8 mouse cellular contexts compared by ENCODE assay signal in genomic region chr1:171438014-171438670, GRCm38 (mm10). TPM values are rescaled to one million over a fixed set of nuclear protein-coding genes. Genes with fewer than 3 reads are reported as not detected.
A peak's percentile ranks its signal among the peaks of the same experiment; 100 is the strongest.
DNase-seq lines count a peak whose midpoint lies in the region; ATAC-seq and TF ChIP-seq lines count a peak whose summit lies in the region.

No protein-coding gene starts in this region.

- H3K27ac ChIP-seq in heart, embryonic 10.5 days = peak overlapping the region; percentile 89
- H3K27ac ChIP-seq in embryonic facial prominence, embryonic 10.5 days (replicated peaks) = peak overlapping the region; percentile 71
- H3K27ac ChIP-seq in hindbrain, postnatal 0 days = no peak overlapping the region

- peak overlapping the region; percentile 51; the same call in 1 of the 2 replicates for H3K9ac ChIP-seq in hindbrain, postnatal 0 days (replicated peaks; ENCODE audit: low read length)

- no peaks in the 10 kb centered on the region for H3K36me3 ChIP-seq in heart, embryonic 10.5 days
- H3K36me3 ChIP-seq in embryonic facial prominence, embryonic 10.5 days (replicated peaks) = no peaks in the 10 kb centered on the region
- H3K36me3 ChIP-seq in hindbrain, postnatal 0 days (ENCODE audit: insufficient read depth, low read length) = no peaks in the 10 kb centered on the region

- H3K4me3 ChIP-seq in heart, embryonic 10.5 days = peak overlapping the region; percentile 80
- H3K4me3 ChIP-seq in embryonic facial prominence, embryonic 10.5 days = peak overlapping the region; percentile 61
- peak overlapping the region; percentile 42 for H3K4me3 ChIP-seq in hindbrain, postnatal 0 days (ENCODE audit: low read length)

- no peak for ATAC-seq in hindbrain, postnatal 0 days

- no peaks in the 10 kb centered on the region for H3K9me3 ChIP-seq in heart, embryonic 10.5 days
- H3K9me3 ChIP-seq in embryonic facial prominence, embryonic 10.5 days = no peaks in the 10 kb centered on the region
- H3K9me3 ChIP-seq in hindbrain, postnatal 0 days (ENCODE audit: low read length) = no peaks in the 10 kb centered on the region

- peak overlapping the region; percentile 55 for H3K4me2 ChIP-seq in hindbrain, postnatal 0 days (ENCODE audit: low read depth, low read length)

- peaks cover 54% of the 10 kb centered on the region for H3K4me1 ChIP-seq in heart, embryonic 10.5 days
- peaks cover 42% of the 10 kb centered on the region for H3K4me1 ChIP-seq in embryonic facial prominence, embryonic 10.5 days
- 0 out of 2 replicates have a peak, but pooled peaks cover 5% of the 10 kb centered on the region for H3K4me1 ChIP-seq in hindbrain, postnatal 0 days (ENCODE audit: insufficient read depth, low read length)

- under 1% methylated on average over 18 of the region's 18 CpGs for WGBS in heart, embryonic 10.5 days
- 3% methylated on average over 18 of the region's 18 CpGs for WGBS in embryonic facial prominence, embryonic 10.5 days
- 8% methylated on average over 18 of the region's 18 CpGs for WGBS in hindbrain, postnatal 0 days

- no peaks in the 10 kb centered on the region for H3K27me3 ChIP-seq in heart, embryonic 10.5 days (ENCODE audit: insufficient read depth, poor library complexity, severe bottlenecking)
- H3K27me3 ChIP-seq in embryonic facial prominence, embryonic 10.5 days (replicated peaks; ENCODE audit: low read depth, poor library complexity, severe bottlenecking) = peaks cover 53% of the 10 kb centered on the region
- no peaks in the 10 kb centered on the region for H3K27me3 ChIP-seq in hindbrain, postnatal 0 days (ENCODE audit: insufficient read depth, low read length)

- DNase-seq in heart, embryonic 10.5 days (ENCODE audit: low spot score) = no peak
- no peak for DNase-seq in heart, postnatal 36 days
- peak; percentile 20 for DNase-seq in embryonic facial prominence, embryonic 10.5 days (ENCODE audit: low spot score)
- no peak for DNase-seq in hindbrain, postnatal 0 days (ENCODE audit: low spot score)
- DNase-seq in lung, postnatal 10 days = peak; percentile 37
- DNase-seq in cerebellum, postnatal 36 days = no peak
- DNase-seq in cerebellum, postnatal 10 days = no peak
- DNase-seq in frontal cortex, postnatal 25 days (ENCODE audit: low spot score in 2 of 2) = no peak

- intact Hi-C loops in heart, postnatal 36 days (cut with DNase I) = loop anchor here (2.0 kb wide), 2 partner anchors 33 to 65 kb away; partner anchors contain the start of gene Alyref2

- TF ChIP-seq CTCF in hindbrain, postnatal 0 days (IDR thresholded peaks at IDR 0.05; ENCODE audit: low read depth) = no peak

RNA-seq across cellular contexts. Expression of gene F11r, which starts 0.8 kb away (rescaled TPM):
- polyA plus RNA-seq in heart, embryonic 10.5 days (2016; fragmentation: Nextera tagmentation; extraction: Ambion mirVana) = 76.9 and 78.6 TPM in 2 replicates
- 10 to 100 TPM; 38.7 to 43.2 TPM for total RNA-seq in heart, postnatal 36 days (2021)
- polyA plus RNA-seq in embryonic facial prominence, embryonic 10.5 days (2016; fragmentation: Nextera tagmentation; extraction: Ambion mirVana) = 34.7 and 37.6 TPM in 2 replicates
- total RNA-seq in hindbrain, postnatal 0 days (2014; rRNA removed) = 5.7 and 8.2 TPM in 2 replicates
- polyA plus RNA-seq in hindbrain, postnatal 0 days (2015; fragmentation: Nextera tagmentation; extraction: Ambion mirVana) = 14.2 and 14.4 TPM in 2 replicates

RNA-seq across cellular contexts. Expression of gene Tstd1, which starts 19.5 kb away (rescaled TPM):
- polyA plus RNA-seq in heart, embryonic 10.5 days (2016; fragmentation: Nextera tagmentation; extraction: Ambion mirVana) = 2.6 and 4.0 TPM in 2 replicates
- total RNA-seq in heart, postnatal 36 days (2021) = 1 to 10 TPM; 1.2 to 1.6 TPM
- 6.0 and 9.0 TPM in 2 replicates for polyA plus RNA-seq in embryonic facial prominence, embryonic 10.5 days (2016; fragmentation: Nextera tagmentation; extraction: Ambion mirVana)
- 1.5 TPM in 1 of 2 replicates, not detected in the other for total RNA-seq in hindbrain, postnatal 0 days (2014; rRNA removed)
- 2.3 and 2.7 TPM in 2 replicates for polyA plus RNA-seq in hindbrain, postnatal 0 days (2015; fragmentation: Nextera tagmentation; extraction: Ambion mirVana)

RNA-seq across cellular contexts. Expression of gene Usf1, which starts 27.0 kb away (rescaled TPM):
- 65.2 and 70.9 TPM in 2 replicates for polyA plus RNA-seq in heart, embryonic 10.5 days (2016; fragmentation: Nextera tagmentation; extraction: Ambion mirVana)
- 10 to 100 TPM; 41.0 to 52.1 TPM for total RNA-seq in heart, postnatal 36 days (2021)
- 138 and 139 TPM in 2 replicates for polyA plus RNA-seq in embryonic facial prominence, embryonic 10.5 days (2016; fragmentation: Nextera tagmentation; extraction: Ambion mirVana)
- 133 and 148 TPM in 2 replicates for total RNA-seq in hindbrain, postnatal 0 days (2014; rRNA removed)
- 132 and 141 TPM in 2 replicates for polyA plus RNA-seq in hindbrain, postnatal 0 days (2015; fragmentation: Nextera tagmentation; extraction: Ambion mirVana)

RNA-seq across cellular contexts. Expression of gene Arhgap30, which starts 49.4 kb away (rescaled TPM):
- 0.41 and 0.95 TPM in 2 replicates for polyA plus RNA-seq in heart, embryonic 10.5 days (2016; fragmentation: Nextera tagmentation; extraction: Ambion mirVana)
- 1 to 10 TPM; 2.7 to 2.9 TPM for total RNA-seq in heart, postnatal 36 days (2021)
- 0.65 and 0.72 TPM in 2 replicates for polyA plus RNA-seq in embryonic facial prominence, embryonic 10.5 days (2016; fragmentation: Nextera tagmentation; extraction: Ambion mirVana)
- total RNA-seq in hindbrain, postnatal 0 days (2014; rRNA removed) = 0.52 and 1.3 TPM in 2 replicates
- 0.77 and 0.84 TPM in 2 replicates for polyA plus RNA-seq in hindbrain, postnatal 0 days (2015; fragmentation: Nextera tagmentation; extraction: Ambion mirVana)

Comparison
In these comparisons a context has a peak if more than half of its experiments do, and no peak if none do; other contexts are left out.
1. DNase-seq: peak in embryonic facial prominence, embryonic 10.5 days (single experiment) and lung, postnatal 10 days (single experiment); none in heart, embryonic 10.5 days (single experiment), heart, postnatal 36 days (0 of 2), hindbrain, postnatal 0 days (single experiment), cerebellum, postnatal 36 days (0 of 2), cerebellum, postnatal 10 days (0 of 2) and frontal cortex, postnatal 25 days (0 of 2).
2. Peak in every context shown above with its lines, with median percentiles within 50 percentile points of each other: H3K4me3 ChIP-seq.